Mouse (Mus musculus): Measurements from ENCODE around the gene Adamts15. TPM values are rescaled to one million over a fixed set of nuclear protein-coding genes. Genes with fewer than 3 reads are reported as not detected.
A peak's percentile ranks its signal among the peaks of the same experiment; 100 is the strongest.

The Adamts15 gene
- polyA plus RNA-seq, 1 experiment from 2014 or later = 1.1 TPM

GRCm38 (mm10) chr9:30908973-30909372 is 13.3 kb downstream of the Adamts15 start:
- DNase-seq (no peak), ATAC-seq (no peak)
- Histone ChIP-seq H3K4me1 (ENCODE audit: insufficient read depth) (peaks cover 15% of the 10 kb centered on the region), H3K9ac (replicated peaks) (no peak overlapping the region), H3K9me3 (ENCODE audit: low read length) (no peaks in the 10 kb centered on the region), H3K27ac (ENCODE audit: low read depth) (no peak overlapping the region), H3K4me2 (ENCODE audit: low read depth, low read length) (no peak overlapping the region), H3K4me3 (ENCODE audit: low read depth, low read length) (no peak overlapping the region), H3K36me3 (replicated peaks; ENCODE audit: insufficient read depth, low read length) (no peaks in the 10 kb centered on the region), H3K27me3 (ENCODE audit: insufficient read depth, low read length) (no peaks in the 10 kb centered on the region)
- WGBS (ENCODE audit: insufficient replicate concordance) = 72% methylated on average over 5 of the region's 5 CpGs
- TF ChIP-seq EP300 (IDR thresholded peaks at IDR 0.05; ENCODE audit: low read depth) = no peak
- no peak for TF ChIP-seq CTCF (IDR thresholded peaks at IDR 0.05; ENCODE audit: low read depth)

- H3K36me3 ChIP-seq (replicated peaks; ENCODE audit: insufficient read depth, low read length) = no peaks in the 10 kb centered on the region
- H3K4me2 ChIP-seq (ENCODE audit: low read depth, low read length) = no peak overlapping the region
- ATAC-seq = peak; percentile 49; the same call in 1 of the 2 replicates
- peaks cover 15% of the 10 kb centered on the region for H3K4me1 ChIP-seq (ENCODE audit: insufficient read depth)
- H3K27me3 ChIP-seq (ENCODE audit: insufficient read depth, low read length) = no peaks in the 10 kb centered on the region
- H3K27ac ChIP-seq (ENCODE audit: low read depth) = no peak overlapping the region
- 61% methylated on average over 5 of the region's 5 CpGs for WGBS (ENCODE audit: insufficient replicate concordance)
- H3K4me3 ChIP-seq (ENCODE audit: low read depth, low read length) = no peak overlapping the region
- DNase-seq = no peak
- TF ChIP-seq EP300 (IDR thresholded peaks at IDR 0.05; ENCODE audit: low read depth) (no peak), CTCF (IDR thresholded peaks at IDR 0.05; ENCODE audit: low read depth) (no peak)
- H3K9me3 ChIP-seq (ENCODE audit: low read length) = no peaks in the 10 kb centered on the region
- H3K9ac ChIP-seq (replicated peaks) = no peak overlapping the region
These were observed 14.0 kb downstream of the Adamts15 start for GRCm38 (mm10) chr9:30908296-30908690.

GRCm38 (mm10) chr9:30907677-30908295 is 14.5 kb downstream of the Adamts15 start:
- ATAC-seq = no peak

GRCm38 (mm10) chr9:30906426-30906825 is 15.8 kb downstream of the Adamts15 start:
- no peaks in the 10 kb centered on the region for H3K9me3 ChIP-seq (ENCODE audit: low read length)
- H3K4me2 ChIP-seq (ENCODE audit: low read depth, low read length) = no peak overlapping the region
- H3K4me3 ChIP-seq (ENCODE audit: low read depth, low read length) = no peak overlapping the region
- no peaks in the 10 kb centered on the region for H3K27me3 ChIP-seq (ENCODE audit: insufficient read depth, low read length)
- WGBS (ENCODE audit: insufficient replicate concordance) = 69% methylated on average over 4 of the region's 4 CpGs
- ATAC-seq = no peak
- TF ChIP-seq EP300 (IDR thresholded peaks at IDR 0.05; ENCODE audit: low read depth) (no peak), CTCF (IDR thresholded peaks at IDR 0.05; ENCODE audit: low read depth) (no peak)
- no peak overlapping the region for H3K27ac ChIP-seq (ENCODE audit: low read depth)
- no peak for DNase-seq
- H3K4me1 ChIP-seq (ENCODE audit: insufficient read depth) = peaks cover 6% of the 10 kb centered on the region
- H3K36me3 ChIP-seq (replicated peaks; ENCODE audit: insufficient read depth, low read length) = no peaks in the 10 kb centered on the region
- no peak overlapping the region for H3K9ac ChIP-seq (replicated peaks)

More at GRCm38 (mm10) chr9:30907677-30908295, 14.5 kb downstream of the Adamts15 start:
- no peaks in the 10 kb centered on the region for H3K9me3 ChIP-seq (ENCODE audit: low read length)
- no peak overlapping the region for H3K4me3 ChIP-seq (ENCODE audit: low read depth, low read length)
- no peaks in the 10 kb centered on the region for H3K27me3 ChIP-seq (ENCODE audit: insufficient read depth, low read length)
- H3K36me3 ChIP-seq (replicated peaks; ENCODE audit: insufficient read depth, low read length) = no peaks in the 10 kb centered on the region
- H3K9ac ChIP-seq (replicated peaks) = no peak overlapping the region
- no peak for DNase-seq
- H3K4me1 ChIP-seq (ENCODE audit: insufficient read depth) = peaks cover 15% of the 10 kb centered on the region
- H3K4me2 ChIP-seq (ENCODE audit: low read depth, low read length) = no peak overlapping the region
- WGBS (ENCODE audit: insufficient replicate concordance) = 43% methylated on average over 5 of the region's 5 CpGs
- TF ChIP-seq CTCF (IDR thresholded peaks at IDR 0.05; ENCODE audit: low read depth) = no peak
- TF ChIP-seq EP300 (IDR thresholded peaks at IDR 0.05; ENCODE audit: low read depth) = no peak
- no peak overlapping the region for H3K27ac ChIP-seq (ENCODE audit: low read depth)

- H3K9ac ChIP-seq (replicated peaks) = no peak overlapping the region
- no peaks in the 10 kb centered on the region for H3K27me3 ChIP-seq (ENCODE audit: insufficient read depth, low read length)
- TF ChIP-seq CTCF (IDR thresholded peaks at IDR 0.05; ENCODE audit: low read depth) (no peak), EP300 (IDR thresholded peaks at IDR 0.05; ENCODE audit: low read depth) (no peak)
- no peaks in the 10 kb centered on the region for H3K9me3 ChIP-seq (ENCODE audit: low read length)
- H3K4me1 ChIP-seq (ENCODE audit: insufficient read depth) = peaks cover 6% of the 10 kb centered on the region; the same call in 1 of the 2 replicates
- H3K36me3 ChIP-seq (replicated peaks; ENCODE audit: insufficient read depth, low read length) = no peaks in the 10 kb centered on the region
- no peak overlapping the region for H3K4me2 ChIP-seq (ENCODE audit: low read depth, low read length)
- DNase-seq (no peak), ATAC-seq (no peak)
- no peak overlapping the region for H3K27ac ChIP-seq (ENCODE audit: low read depth)
- no peak overlapping the region for H3K4me3 ChIP-seq (ENCODE audit: low read depth, low read length)
- 79% methylated on average over 10 of the region's 10 CpGs for WGBS (ENCODE audit: insufficient replicate concordance)
These were observed 16.4 kb downstream of the Adamts15 start for GRCm38 (mm10) chr9:30905861-30906260.

GRCm38 (mm10) chr9:30903266-30903665 is 19.0 kb downstream of the Adamts15 start:
- no peaks in the 10 kb centered on the region for H3K9me3 ChIP-seq (ENCODE audit: low read length)
- TF ChIP-seq EP300 (IDR thresholded peaks at IDR 0.05; ENCODE audit: low read depth) = no peak
- TF ChIP-seq CTCF (IDR thresholded peaks at IDR 0.05; ENCODE audit: low read depth) = no peak
- DNase-seq (no peak), ATAC-seq (no peak)
- no peak overlapping the region for H3K27ac ChIP-seq (ENCODE audit: low read depth)
- no peak overlapping the region for H3K4me2 ChIP-seq (ENCODE audit: low read depth, low read length)
- WGBS (ENCODE audit: insufficient replicate concordance) = 84% methylated on average over 5 of the region's 5 CpGs
- no peaks in the 10 kb centered on the region for H3K27me3 ChIP-seq (ENCODE audit: insufficient read depth, low read length)
- H3K9ac ChIP-seq (replicated peaks) = no peak overlapping the region
- peaks cover 5% of the 10 kb centered on the region; the same call in 1 of the 2 replicates for H3K4me1 ChIP-seq (ENCODE audit: insufficient read depth)
- H3K36me3 ChIP-seq (replicated peaks; ENCODE audit: insufficient read depth, low read length) = no peaks in the 10 kb centered on the region
- H3K4me3 ChIP-seq (ENCODE audit: low read depth, low read length) = no peak overlapping the region
